Mouse (Mus musculus): ENCODE measurements around the gene Krt36. TPM values are rescaled to one million over a fixed set of nuclear protein-coding genes. Genes with fewer than 3 reads are reported as not detected.

Gene Krt36
- polyA plus RNA-seq, 1 experiment, result 1.4 TPM

Other genes with a start within 250 kb of the Krt36 start
- not detected in 2 replicates for gene Gm11568, start 247.7 kb downstream of the Krt36 start, polyA plus RNA-seq (2012; ENCODE audit: insufficient read depth, insufficient read length, missing spikeins)
- gene Gm11559, start 241.2 kb downstream of the Krt36 start, polyA plus RNA-seq (2012; ENCODE audit: insufficient read depth, insufficient read length, missing spikeins), result not detected in 2 replicates
- gene Krtap9-1, start 232.2 kb downstream of the Krt36 start, polyA plus RNA-seq (2012; ENCODE audit: insufficient read depth, insufficient read length, missing spikeins), result not detected in 2 replicates
- gene Gm11567, start 226.4 kb downstream of the Krt36 start, polyA plus RNA-seq (2012; ENCODE audit: insufficient read depth, insufficient read length, missing spikeins), result not detected in 2 replicates
- not detected in 2 replicates for gene Krtap31-1, start 197.7 kb downstream of the Krt36 start, polyA plus RNA-seq (2012; ENCODE audit: insufficient read depth, insufficient read length, missing spikeins)
- gene Gm11565, start 190.9 kb downstream of the Krt36 start, polyA plus RNA-seq (2012; ENCODE audit: insufficient read depth, insufficient read length, missing spikeins), result not detected in 2 replicates
- gene Krtap31-2, start 169.3 kb downstream of the Krt36 start, polyA plus RNA-seq (2012; ENCODE audit: insufficient read depth, insufficient read length, missing spikeins), result not detected in 2 replicates
- gene Krtap9-5, start 157.2 kb downstream of the Krt36 start, polyA plus RNA-seq (2012; ENCODE audit: insufficient read depth, insufficient read length, missing spikeins), result not detected in 2 replicates
- not detected in 2 replicates for gene Krtap29-1, start 126.6 kb downstream of the Krt36 start, polyA plus RNA-seq (2012; ENCODE audit: insufficient read depth, insufficient read length, missing spikeins)
- gene Krtap16-1, start 119.0 kb downstream of the Krt36 start, polyA plus RNA-seq (2012; ENCODE audit: insufficient read depth, insufficient read length, missing spikeins), result not detected in 2 replicates
- not detected in 2 replicates for gene Krtap17-1, start 111.6 kb downstream of the Krt36 start, polyA plus RNA-seq (2012; ENCODE audit: insufficient read depth, insufficient read length, missing spikeins)
- not detected in 2 replicates for gene Krt33a, start 89.4 kb downstream of the Krt36 start, polyA plus RNA-seq (2012; ENCODE audit: insufficient read depth, insufficient read length, missing spikeins)
- gene Krt33b, start 75.8 kb downstream of the Krt36 start, polyA plus RNA-seq (2012; ENCODE audit: insufficient read depth, insufficient read length, missing spikeins), result not detected in 2 replicates
- gene Krt34, start 64.1 kb downstream of the Krt36 start, polyA plus RNA-seq (2012; ENCODE audit: insufficient read depth, insufficient read length, missing spikeins), result not detected in 2 replicates
- not detected in 2 replicates for gene Krt31, start 55.1 kb downstream of the Krt36 start, polyA plus RNA-seq (2012; ENCODE audit: insufficient read depth, insufficient read length, missing spikeins)
- gene Krt32, start 17.4 kb downstream of the Krt36 start, polyA plus RNA-seq (2012; ENCODE audit: insufficient read depth, insufficient read length, missing spikeins), result not detected in 2 replicates
- not detected in 2 replicates for gene Krt35, start 9.4 kb downstream of the Krt36 start, polyA plus RNA-seq (2012; ENCODE audit: insufficient read depth, insufficient read length, missing spikeins)
- gene Krt13, start 15.9 kb upstream of the Krt36 start, polyA plus RNA-seq (2012; ENCODE audit: insufficient read depth, insufficient read length, missing spikeins), result not detected in 2 replicates
- gene Krt15, start 30.3 kb upstream of the Krt36 start, polyA plus RNA-seq (2012; ENCODE audit: insufficient read depth, insufficient read length, missing spikeins), result 0.67 and 2.4 TPM in 2 replicates
- 0.87 TPM in 1 of 2 replicates, not detected in the other for gene Krt19, start 43.0 kb upstream of the Krt36 start, polyA plus RNA-seq (2012; ENCODE audit: insufficient read depth, insufficient read length, missing spikeins)
- gene Krt9, start 87.6 kb upstream of the Krt36 start, polyA plus RNA-seq (2012; ENCODE audit: insufficient read depth, insufficient read length, missing spikeins), result not detected in 2 replicates
- 0.67 TPM in 1 of 2 replicates, not detected in the other for gene Krt14, start 101.9 kb upstream of the Krt36 start, polyA plus RNA-seq (2012; ENCODE audit: insufficient read depth, insufficient read length, missing spikeins)
- not detected in 2 replicates for gene Krt16, start 143.3 kb upstream of the Krt36 start, polyA plus RNA-seq (2012; ENCODE audit: insufficient read depth, insufficient read length, missing spikeins)
- gene Krt17, start 155.4 kb upstream of the Krt36 start, polyA plus RNA-seq (2012; ENCODE audit: insufficient read depth, insufficient read length, missing spikeins), result not detected in 2 replicates
- not detected in 2 replicates for gene Krt42, start 164.2 kb upstream of the Krt36 start, polyA plus RNA-seq (2012; ENCODE audit: insufficient read depth, insufficient read length, missing spikeins)
- 1,185 and 1,317 TPM in 2 replicates for gene Eif1, start 214.3 kb upstream of the Krt36 start, polyA plus RNA-seq (2012; ENCODE audit: insufficient read depth, insufficient read length, missing spikeins)
- not detected in 2 replicates for gene Gast, start 228.8 kb upstream of the Krt36 start, polyA plus RNA-seq (2012; ENCODE audit: insufficient read depth, insufficient read length, missing spikeins)